Mouse (Mus musculus) regulatory T cell (primary cell): ENCODE data around the gene Wnt9b.

Source experiments
- in situ Hi-C: fragments of 300-600 bp; cut with MboI, MseI; formaldehyde crosslinking; loops from one replicate; pipeline ENCODE4 v1.15.1; 2025; ENCODE audit warnings: high pct_unique_total_duplicates

The Wnt9b gene

GRCm38 (mm10) chr11:103749306-103750089 lies at the start of gene Wnt9b:
Gene Wnt9b (minus strand): TSS chr11:103749821.
- in situ Hi-C loops, result no loop called here

- in situ Hi-C loops, result no loop called here
Measured at GRCm38 (mm10) chr11:103789951-103790350, 40.3 kb upstream of the Wnt9b start.

GRCm38 (mm10) chr11:103780152-103780551 lies 30.5 kb upstream of the Wnt9b start:
- in situ Hi-C loops, result no loop called here

- in situ Hi-C loops, result no loop called here
Measured at GRCm38 (mm10) chr11:103774228-103774530, 24.6 kb upstream of the Wnt9b start.

GRCm38 (mm10) chr11:103773387-103774227 lies 24.0 kb upstream of the Wnt9b start, which contains the start of gene Wnt3:
Gene Wnt3 (plus strand): TSS chr11:103774150.
- in situ Hi-C loops, result no loop called here

GRCm38 (mm10) chr11:103772505-103773386 lies 23.1 kb upstream of the Wnt9b start:
- in situ Hi-C loops, result no loop called here

GRCm38 (mm10) chr11:103771160-103771817 lies 21.7 kb upstream of the Wnt9b start:
- in situ Hi-C loops, result no loop called here

- in situ Hi-C loops, result no loop called here
Measured at GRCm38 (mm10) chr11:103765556-103766011, 16.0 kb upstream of the Wnt9b start.

GRCm38 (mm10) chr11:103764601-103765000 lies 15.0 kb upstream of the Wnt9b start:
- in situ Hi-C loops, result loop anchor here (5.0 kb wide), 1 partner anchor 148 kb away; no protein-coding TSS in a partner anchor

GRCm38 (mm10) chr11:103763410-103764163 lies 14.0 kb upstream of the Wnt9b start:
- in situ Hi-C loops, result loop anchor here (5.0 kb wide), 1 partner anchor 149 kb away; no protein-coding TSS in a partner anchor

GRCm38 (mm10) chr11:103760891-103761290 lies 11.3 kb upstream of the Wnt9b start:
- in situ Hi-C loops, result loop anchor here (5.0 kb wide), 1 partner anchor 151 kb away; no protein-coding TSS in a partner anchor

- in situ Hi-C loops, result loop anchor here (5.0 kb wide), 1 partner anchor 152 kb away; no protein-coding TSS in a partner anchor
Measured at GRCm38 (mm10) chr11:103760101-103760500, 10.5 kb upstream of the Wnt9b start.

GRCm38 (mm10) chr11:103758706-103759105 lies 9.1 kb upstream of the Wnt9b start:
- in situ Hi-C loops, result no loop called here

- in situ Hi-C loops, result no loop called here
Measured at GRCm38 (mm10) chr11:103758054-103758453, 8.4 kb upstream of the Wnt9b start.

GRCm38 (mm10) chr11:103750612-103751011 lies 991 bp upstream of the Wnt9b start:
- in situ Hi-C loops, result no loop called here

- in situ Hi-C loops, result no loop called here
Measured at GRCm38 (mm10) chr11:103735046-103735781, 14.4 kb downstream of the Wnt9b start.

- in situ Hi-C loops, result no loop called here
Measured at GRCm38 (mm10) chr11:103734411-103735045, 15.1 kb downstream of the Wnt9b start.

GRCm38 (mm10) chr11:103733961-103734360 lies 15.7 kb downstream of the Wnt9b start:
- in situ Hi-C loops, result no loop called here

GRCm38 (mm10) chr11:103733069-103733468 lies 16.6 kb downstream of the Wnt9b start:
- in situ Hi-C loops, result no loop called here
